Mouse (Mus musculus) stomach, postnatal 0 days (tissue): ENCODE measurements at regions not wholly inside any gene's neighbourhood (a gene's known extent, or its start where the extent isn't known, plus 50 kb on each side); places are given as distances from the start of the nearest gene placed in this dataset.

Experiments
- CTCF ChIP-seq: IDR thresholded peaks from 2 replicates; pipeline ENCODE4 v1.5.1; 2016; ENCODE audit warnings: antibody characterized with exemption, low read depth, mild to moderate bottlenecking, moderate library complexity
- EP300 ChIP-seq: optimal IDR thresholded peaks from 2 replicates; pipeline ENCODE3; 2016; ENCODE audit warnings: antibody characterized with exemption

- TF ChIP-seq CTCF: no peak
- no peak for TF ChIP-seq EP300
Measured at GRCm38 (mm10) chr1:113194116-113194812, 1329.5 kb upstream of the Dsel start.
